Mouse (Mus musculus) heart, postnatal 0 days (tissue): ENCODE measurements around the gene Spata32. TPM values are rescaled to one million over a fixed set of nuclear protein-coding genes. Genes with fewer than 3 reads are reported as not detected.

Experiments
- ATAC-seq: fragments of 200-750 bp; cut with Nextera tagmentation; 2 replicates; pipeline ENCODE4 v1.8.0; 2017; ENCODE audit warnings: low read depth, moderate number of reproducible peaks, moderate library complexity; ENCODE audit not compliant: insufficient read depth
- DNase-seq: peaks from one replicate; pipeline ENCODE4 v3.0.0-alpha.2; 2016; ENCODE audit warnings: low spot score
- H3K27ac ChIP-seq: fragments of 300-500 bp; sonication (generic); 2 replicates; pipeline ENCODE4 v1.5.1; 2014; ENCODE audit warnings: low read depth, mild to moderate bottlenecking
- H3K27me3 ChIP-seq: fragments of 300-500 bp; sonication (generic); 2 replicates; pipeline ENCODE4 v1.6.1; 2014; ENCODE audit warnings: low read length, mixed read lengths; ENCODE audit not compliant: control insufficient read depth, insufficient read depth
- H3K36me3 ChIP-seq: fragments of 300-500 bp; sonication (generic); replicated peaks from 2 replicates; pipeline ENCODE4 v1.6.1; 2014; ENCODE audit warnings: low read length, mixed read lengths; ENCODE audit not compliant: control insufficient read depth, insufficient read depth
- H3K4me1 ChIP-seq: fragments of 300-500 bp; sonication (generic); 2 replicates; pipeline ENCODE4 v1.6.1; 2014; ENCODE audit warnings: antibody characterized with exemption; ENCODE audit not compliant: control insufficient read depth, insufficient read depth
- H3K4me2 ChIP-seq: fragments of 300-500 bp; sonication (generic); 2 replicates; pipeline ENCODE4 v1.6.1; 2014; ENCODE audit warnings: low read depth, mild to moderate bottlenecking, low read length, moderate library complexity
- H3K4me3 ChIP-seq: fragments of 300-500 bp; sonication (generic); 2 replicates; pipeline ENCODE4 v1.5.1; 2014; ENCODE audit warnings: low read depth, low read length
- H3K9ac ChIP-seq: fragments of 300-500 bp; sonication (generic); replicated peaks from 2 replicates; pipeline ENCODE4 v1.6.1; 2014; ENCODE audit warnings: low read depth, low read length, mixed read lengths
- H3K9me3 ChIP-seq: fragments of 300-500 bp; sonication (generic); replicated peaks from 2 replicates; pipeline ENCODE4 v1.6.1; 2016; ENCODE audit warnings: low read length; ENCODE audit not compliant: control insufficient read depth
- CTCF ChIP-seq: IDR thresholded peaks from 2 replicates; pipeline ENCODE4 v1.5.1; 2016; ENCODE audit warnings: antibody characterized with exemption, control low read depth, low read depth
- EP300 ChIP-seq: IDR thresholded peaks from 2 replicates; pipeline ENCODE4 v1.6.1; 2016; ENCODE audit warnings: antibody characterized with exemption, low read depth
- WGBS: fragments of 180-500 bp; shearing (Covaris S2); extraction: QIAGEN DNeasy Blood & Tissue Kit; methylation state at CpG from one replicate; pipeline ENCODE4 v1.1.7; 2014; 5-methylcytosine and 5-hydroxymethylcytosine counted together
- polyA plus RNA-seq: library from polyadenylated mRNA; unstranded; fragments of >200 nt; fragmentation: Nextera tagmentation; extraction: Ambion mirVana; gene quantifications from 2 replicates; pipeline ENCODE4 v1.2.1, GENCODE M21; 2015
- total RNA-seq: library from RNA; depleted of rRNA; stranded (reverse); fragments of >200 nt; gene quantifications from 2 replicates; pipeline ENCODE4 v1.2.3, GENCODE M21; 2014; ENCODE audit warnings: low replicate concordance; rRNA removed

Gene Spata32
- total RNA-seq (not detected in 2 replicates), polyA plus RNA-seq (not detected in 2 replicates)

DNA sequence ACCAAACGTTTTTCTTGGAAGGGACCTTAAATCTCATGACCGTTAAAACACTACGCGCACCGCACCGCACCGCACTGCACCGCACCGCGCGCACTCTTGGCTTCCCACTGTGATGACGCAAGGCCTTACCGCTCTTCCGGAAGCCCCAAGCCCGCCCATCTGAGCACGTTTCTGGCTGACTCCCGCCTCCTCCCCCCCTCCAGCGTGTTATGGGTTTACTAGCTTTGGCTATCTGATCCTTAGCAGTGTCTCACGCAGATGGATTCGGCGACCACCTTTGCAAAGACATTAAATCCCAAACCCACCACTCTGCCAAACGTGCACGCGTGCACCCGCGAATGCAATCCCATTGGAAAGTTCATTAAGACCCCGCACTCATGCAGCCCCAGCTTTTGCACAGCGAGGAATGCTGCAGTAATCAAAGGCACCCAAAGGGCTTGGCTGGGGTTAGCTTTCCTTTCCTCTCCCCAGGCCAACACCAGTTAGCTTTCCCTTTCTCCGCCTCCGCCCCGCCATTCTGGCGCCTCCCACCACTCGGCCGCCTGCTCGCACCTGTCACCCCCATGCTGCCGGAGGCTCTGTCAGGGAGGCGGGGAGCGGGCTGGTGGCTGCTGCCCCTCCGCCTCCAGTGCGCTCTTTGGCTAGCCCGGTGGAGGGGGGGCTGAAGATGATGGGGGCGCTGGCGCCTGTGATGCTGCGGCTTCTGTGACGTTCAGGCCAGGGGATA, at the start of gene Spata32:
Spata32 (minus strand) TSS at position 643 of the 727 bp plus-strand sequence.
- H3K4me1 ChIP-seq, result peaks cover 3% of the 10 kb centered on the region; the same call in 1 of the 2 replicates
- DNase-seq (peak; percentile 31), ATAC-seq (peak; percentile 61)
- peak within 1 kb of the TSS; percentile 48 for H3K4me3 ChIP-seq
- peak within 1 kb of the TSS; percentile 39 for H3K9ac ChIP-seq
- no peaks in the 10 kb centered on the region for H3K27me3 ChIP-seq
- peaks cover 6% of the 10 kb centered on the region; the same call in 1 of the 2 replicates for H3K9me3 ChIP-seq
- peaks cover 17% of the 10 kb centered on the region for H3K36me3 ChIP-seq
- H3K27ac ChIP-seq, result no peak within 1 kb of the TSS
- H3K4me2 ChIP-seq, result peak within 1 kb of the TSS; percentile 81
- TF ChIP-seq EP300 (no peak), CTCF (no peak)
- WGBS, result under 1% methylated on average over 45 of the region's 45 CpGs

DNA sequence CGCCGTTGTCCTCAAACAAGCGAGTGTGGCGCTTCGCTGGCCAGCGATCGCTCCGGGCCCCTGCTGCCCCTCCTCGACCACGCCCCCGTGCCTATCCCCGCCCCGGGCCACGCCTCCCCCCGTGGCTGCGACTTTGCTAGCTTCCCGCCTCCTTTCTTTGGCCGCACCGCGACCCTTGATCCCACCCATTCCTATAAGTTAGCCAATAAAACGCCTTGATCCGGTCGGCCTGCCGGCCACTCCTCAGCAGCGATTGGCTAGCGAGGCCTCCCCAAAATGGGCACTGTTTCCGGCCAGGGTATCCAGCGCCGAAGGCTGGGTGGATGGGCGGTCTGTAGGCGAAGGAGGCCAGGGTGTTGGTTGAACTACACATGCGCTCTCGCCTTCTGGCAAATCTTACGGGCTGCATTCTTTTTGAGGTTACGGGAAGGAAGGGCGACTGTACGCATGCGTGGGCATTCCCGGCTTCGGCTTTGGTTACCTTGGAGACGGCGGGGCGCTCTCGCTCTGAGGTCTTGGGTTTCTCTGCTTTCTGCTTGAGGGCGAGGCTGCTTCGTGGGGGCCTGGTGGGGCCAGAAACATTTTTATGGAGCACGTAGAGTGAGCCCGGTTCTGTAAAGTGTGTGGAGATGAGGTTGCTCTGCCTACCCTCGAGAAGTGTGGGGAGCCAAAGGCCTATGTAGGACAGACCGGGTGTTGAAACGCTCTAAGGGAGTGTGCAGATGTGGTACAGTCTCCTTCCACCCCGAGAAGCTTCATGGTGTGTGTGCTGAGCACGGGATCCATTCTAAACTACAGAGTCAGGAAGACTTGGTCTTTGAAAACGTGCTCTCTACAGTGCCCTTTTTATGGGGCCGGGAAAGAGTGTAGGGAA, 49.4 kb upstream of the Spata32 start, which contains the start of gene Map3k14:
Map3k14 (minus strand) TSS at position 127 of the 874 bp plus-strand sequence.
- Histone ChIP-seq H3K9me3 (no peaks in the 10 kb centered on the region), H3K9ac (peak within 1 kb of the TSS; percentile 68), H3K4me1 (peaks cover 24% of the 10 kb centered on the region), H3K27me3 (no peaks in the 10 kb centered on the region), H3K4me2 (peak within 1 kb of the TSS; percentile 88), H3K36me3 (no peaks in the 10 kb centered on the region), H3K27ac (peak within 1 kb of the TSS; percentile 81), H3K4me3 (peak within 1 kb of the TSS; percentile 62)
- WGBS, result 1% methylated on average over 53 of the region's 55 CpGs
- TF ChIP-seq CTCF, result 0 out of 2 replicates have a peak, but pooled peaks have one; percentile 0
- no peak for TF ChIP-seq EP300
- ATAC-seq (peak; percentile 97), DNase-seq (peak; percentile 100)

DNA sequence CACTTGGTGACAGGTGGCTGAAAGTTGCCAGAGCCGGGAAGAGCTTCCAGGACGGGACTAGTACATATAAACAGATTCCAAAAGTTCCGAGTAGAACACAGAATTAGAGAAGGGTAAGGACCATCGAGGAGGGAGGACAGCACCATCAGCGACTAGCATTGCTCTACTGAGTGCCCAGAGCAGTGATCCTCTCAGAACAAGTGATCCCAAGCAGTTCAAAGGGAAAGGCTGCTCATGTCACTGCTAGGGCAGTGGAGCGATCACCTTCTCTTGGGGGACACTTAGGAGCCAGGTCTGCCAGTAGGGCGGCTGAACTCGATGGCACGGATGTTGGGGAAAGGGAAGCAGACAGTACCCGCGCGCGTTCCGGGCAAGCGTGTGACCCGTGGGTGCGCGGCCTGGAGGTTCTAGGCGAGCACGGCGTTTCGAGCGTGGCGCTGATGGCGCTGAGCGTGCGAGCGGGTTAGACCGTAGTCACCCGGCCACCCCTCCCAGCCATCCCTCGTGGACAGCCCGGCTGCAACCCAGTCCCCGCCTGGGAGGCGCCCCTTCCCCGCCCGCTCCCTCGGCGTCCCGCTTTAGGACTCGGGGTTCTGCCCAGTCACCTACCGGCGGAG, 48.6 kb upstream of the Spata32 start:
- TF ChIP-seq CTCF, result no peak
- no peak for TF ChIP-seq EP300
- H3K36me3 ChIP-seq, result no peaks in the 10 kb centered on the region
- peak overlapping the region; percentile 81 for H3K27ac ChIP-seq
- no peaks in the 10 kb centered on the region for H3K9me3 ChIP-seq
- no peaks in the 10 kb centered on the region for H3K27me3 ChIP-seq
- peak; percentile 29 for DNase-seq
- peak overlapping the region; percentile 62 for H3K4me3 ChIP-seq
- ATAC-seq, result peak; percentile 53
- WGBS, result under 1% methylated on average over 30 of the region's 42 CpGs
- H3K4me2 ChIP-seq, result peak overlapping the region; percentile 88
- H3K4me1 ChIP-seq, result peaks cover 32% of the 10 kb centered on the region
- H3K9ac ChIP-seq, result peak overlapping the region; percentile 68

DNA sequence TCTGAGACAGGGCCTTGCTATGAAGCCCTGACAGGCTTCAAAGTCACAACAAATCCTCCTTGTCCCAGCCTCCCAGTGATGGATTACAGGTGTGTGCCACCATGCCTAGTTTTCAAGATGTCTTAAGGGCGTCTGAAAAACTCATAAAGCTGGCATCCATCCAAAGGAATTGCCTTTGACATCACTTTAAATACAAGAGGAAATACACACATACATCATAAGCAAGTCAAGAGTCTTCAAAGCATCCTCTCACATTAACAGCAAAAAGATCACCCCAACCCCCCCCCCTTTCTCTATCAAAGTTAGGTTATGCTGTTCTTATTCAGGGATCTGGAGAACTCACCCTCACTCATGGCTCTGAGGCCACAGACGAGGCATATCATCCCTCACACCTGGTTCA, 47.6 kb upstream of the Spata32 start:
- DNase-seq, result no peak
- no peak for TF ChIP-seq EP300
- no peak for TF ChIP-seq CTCF
- H3K4me2 ChIP-seq, result peak overlapping the region; percentile 88
- H3K36me3 ChIP-seq, result no peaks in the 10 kb centered on the region
- H3K4me3 ChIP-seq, result 0 out of 2 replicates have a peak overlapping the region, but pooled peaks have one; percentile 62
- peaks cover 36% of the 10 kb centered on the region for H3K4me1 ChIP-seq
- 60% methylated on average over 2 of the region's 2 CpGs for WGBS
- H3K27ac ChIP-seq, result no peak overlapping the region
- no peaks in the 10 kb centered on the region for H3K27me3 ChIP-seq
- no peak for ATAC-seq
- no peaks in the 10 kb centered on the region for H3K9me3 ChIP-seq
- no peak overlapping the region for H3K9ac ChIP-seq

DNA sequence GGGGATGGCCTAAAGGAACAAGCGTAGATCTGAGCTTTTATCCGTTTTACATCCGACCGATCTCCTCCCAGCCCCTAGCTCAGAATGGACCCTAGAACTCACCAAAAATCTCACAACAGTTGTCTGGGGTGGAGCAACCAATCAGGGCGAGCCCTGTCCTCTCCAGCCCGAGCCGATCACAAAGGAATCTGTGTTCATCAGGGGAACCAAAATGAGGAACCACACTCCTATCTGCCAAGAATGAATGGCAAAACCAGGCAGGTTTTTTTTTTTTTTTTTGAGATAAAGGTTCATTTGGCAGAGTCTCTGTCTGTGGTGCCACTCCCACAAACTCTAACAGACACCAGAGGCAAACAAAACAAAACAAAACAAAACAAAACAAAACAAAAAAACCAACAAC, 47.0 kb upstream of the Spata32 start:
- Histone ChIP-seq H3K9me3 (no peaks in the 10 kb centered on the region), H3K27ac (no peak overlapping the region), H3K4me3 (no peak overlapping the region), H3K36me3 (no peaks in the 10 kb centered on the region), H3K4me1 (peaks cover 36% of the 10 kb centered on the region), H3K9ac (no peak overlapping the region), H3K4me2 (peak overlapping the region; percentile 13; the same call in 1 of the 2 replicates), H3K27me3 (no peaks in the 10 kb centered on the region)
- ATAC-seq (no peak), DNase-seq (no peak)
- 75% methylated on average over 7 of the region's 7 CpGs for WGBS
- no peak for TF ChIP-seq CTCF
- TF ChIP-seq EP300, result no peak
